Mouse (Mus musculus): ENCODE data around the gene Hpse. TPM values are rescaled to one million over a fixed set of nuclear protein-coding genes. Genes with fewer than 3 reads are reported as not detected.

The Hpse gene
- polyA plus RNA-seq, 1 experiment = not detected

DNA sequence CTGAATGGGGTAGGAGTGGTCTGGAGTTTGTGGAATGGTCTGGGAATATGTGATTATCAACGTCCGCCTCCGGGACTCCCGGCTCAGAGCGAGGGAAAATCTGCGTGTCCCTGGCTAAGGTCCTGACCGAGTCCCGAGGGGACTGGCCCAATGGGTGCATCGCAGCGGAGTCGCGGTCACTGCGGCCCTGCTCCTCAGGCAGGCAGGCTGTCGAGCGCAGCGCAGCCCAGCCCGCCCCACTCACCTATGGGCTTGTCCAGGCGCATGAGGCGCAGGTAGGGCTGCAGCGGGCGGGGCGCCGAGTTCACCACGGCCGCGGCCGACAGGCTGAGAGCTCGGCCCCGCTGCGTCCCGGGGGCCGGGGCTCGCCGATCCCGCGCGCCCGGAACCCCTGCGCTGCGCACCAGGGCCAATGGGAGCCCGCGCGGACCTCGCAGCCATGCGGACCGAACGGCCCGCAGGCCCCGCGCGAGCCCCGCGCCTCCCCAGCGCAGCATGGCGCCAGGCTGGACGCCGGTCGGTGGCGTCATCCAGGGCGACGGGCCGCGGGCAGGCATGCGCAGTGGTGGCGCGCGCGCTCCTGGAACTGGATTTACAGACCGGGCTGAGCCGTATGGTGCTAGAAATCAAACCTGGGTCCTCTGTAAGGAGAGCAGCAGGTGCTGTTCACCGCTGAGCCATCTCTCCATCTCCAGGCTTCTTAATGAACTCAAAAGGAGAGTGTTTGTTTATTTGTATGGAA lies 45.6 kb downstream of the Hpse start:
- TF ChIP-seq GATA1 (IDR thresholded peaks at IDR 0.05; ENCODE audit: low read length) (no peak), TAL1 (IDR thresholded peaks at IDR 0.05; ENCODE audit: low read length) (no peak)
- peak overlapping the region; percentile 83 for H3K4me3 ChIP-seq (replicated peaks)
- H3K36me3 ChIP-seq (ENCODE audit: control insufficient read depth) = peaks cover 8% of the 10 kb centered on the region
- H3K9me3 ChIP-seq (ENCODE audit: control insufficient read depth, low read length) = no peaks in the 10 kb centered on the region
- H3K4me1 ChIP-seq (ENCODE audit: control insufficient read depth) = peaks cover 32% of the 10 kb centered on the region
- no peaks in the 10 kb centered on the region for H3K27me3 ChIP-seq (ENCODE audit: control insufficient read depth)

DNA sequence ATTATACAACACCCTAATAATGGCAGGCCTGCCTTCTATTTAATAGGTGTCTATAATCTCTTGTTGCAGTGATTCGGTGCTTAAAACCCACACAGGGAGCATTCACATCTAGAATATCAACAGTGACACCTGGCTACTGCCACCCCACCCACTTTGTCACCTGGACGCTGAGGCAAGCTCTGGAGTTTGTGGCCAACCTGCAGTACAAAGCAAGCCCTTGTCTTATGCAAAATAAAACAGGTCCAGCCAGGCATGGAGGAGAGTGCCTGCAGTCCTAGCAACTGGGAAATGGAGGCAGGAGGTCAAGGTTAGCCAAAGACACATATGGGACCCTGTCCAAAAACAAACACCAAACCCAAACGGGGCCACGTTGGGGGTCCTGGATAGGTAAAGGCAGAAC lies 47.1 kb downstream of the Hpse start:
- Histone ChIP-seq H3K4me1 (ENCODE audit: control insufficient read depth) (peaks cover 32% of the 10 kb centered on the region), H3K4me3 (replicated peaks) (no peak overlapping the region), H3K9me3 (ENCODE audit: control insufficient read depth, low read length) (no peaks in the 10 kb centered on the region), H3K36me3 (ENCODE audit: control insufficient read depth) (peaks cover 16% of the 10 kb centered on the region), H3K27me3 (ENCODE audit: control insufficient read depth) (no peaks in the 10 kb centered on the region)
- TF ChIP-seq GATA1 (IDR thresholded peaks at IDR 0.05; ENCODE audit: low read length) (no peak), TAL1 (IDR thresholded peaks at IDR 0.05; ENCODE audit: low read length) (no peak)

GRCm38 (mm10) chr5:100671897-100672296 lies 47.6 kb downstream of the Hpse start:
- Histone ChIP-seq H3K36me3 (ENCODE audit: control insufficient read depth) (peaks cover 21% of the 10 kb centered on the region), H3K9me3 (ENCODE audit: control insufficient read depth, low read length) (no peaks in the 10 kb centered on the region), H3K4me1 (ENCODE audit: control insufficient read depth) (peaks cover 32% of the 10 kb centered on the region), H3K27me3 (ENCODE audit: control insufficient read depth) (no peaks in the 10 kb centered on the region), H3K4me3 (replicated peaks) (no peak overlapping the region)
- no peak for TF ChIP-seq TAL1 (IDR thresholded peaks at IDR 0.05; ENCODE audit: low read length)
- no peak for TF ChIP-seq GATA1 (IDR thresholded peaks at IDR 0.05; ENCODE audit: low read length)

GRCm38 (mm10) chr5:100671398-100671797 lies 48.1 kb downstream of the Hpse start:
- TF ChIP-seq GATA1 (IDR thresholded peaks at IDR 0.05; ENCODE audit: low read length) (no peak), TAL1 (IDR thresholded peaks at IDR 0.05; ENCODE audit: low read length) (no peak)
- peaks cover 32% of the 10 kb centered on the region for H3K4me1 ChIP-seq (ENCODE audit: control insufficient read depth)
- H3K36me3 ChIP-seq (ENCODE audit: control insufficient read depth) = peaks cover 23% of the 10 kb centered on the region
- no peaks in the 10 kb centered on the region for H3K27me3 ChIP-seq (ENCODE audit: control insufficient read depth)
- no peak overlapping the region for H3K4me3 ChIP-seq (replicated peaks)
- no peaks in the 10 kb centered on the region for H3K9me3 ChIP-seq (ENCODE audit: control insufficient read depth, low read length)

GRCm38 (mm10) chr5:100666965-100667364 lies 52.6 kb downstream of the Hpse start:
- TF ChIP-seq TAL1 (IDR thresholded peaks at IDR 0.05; ENCODE audit: low read length) (no peak), GATA1 (IDR thresholded peaks at IDR 0.05; ENCODE audit: low read length) (no peak)
- H3K27me3 ChIP-seq (ENCODE audit: control insufficient read depth) = no peaks in the 10 kb centered on the region
- H3K9me3 ChIP-seq (ENCODE audit: control insufficient read depth, low read length) = no peaks in the 10 kb centered on the region
- H3K4me1 ChIP-seq (ENCODE audit: control insufficient read depth) = peaks cover 6% of the 10 kb centered on the region
- H3K36me3 ChIP-seq (ENCODE audit: control insufficient read depth) = peaks cover 60% of the 10 kb centered on the region
- no peak overlapping the region for H3K4me3 ChIP-seq (replicated peaks)

DNA sequence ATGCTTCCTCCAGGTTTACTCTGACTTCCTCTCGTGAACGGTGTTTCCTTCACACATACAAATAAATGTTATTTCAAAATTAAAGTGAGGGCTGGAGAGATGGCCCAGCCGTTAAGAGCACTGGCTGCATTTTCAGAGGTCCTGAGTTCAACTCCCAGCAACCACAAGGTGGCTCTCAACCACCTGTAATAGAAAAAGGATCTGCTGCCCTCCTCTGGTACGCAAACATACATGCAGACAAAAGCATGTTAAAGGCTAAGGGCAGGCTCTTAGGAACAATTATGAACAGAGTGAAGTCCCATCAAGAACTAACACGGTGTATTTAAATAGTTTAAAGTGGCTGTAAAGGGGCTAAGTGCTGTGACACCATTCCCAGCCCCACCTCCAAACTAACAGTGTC lies 55.7 kb downstream of the Hpse start:
- H3K9me3 ChIP-seq (ENCODE audit: control insufficient read depth, low read length) = no peaks in the 10 kb centered on the region
- no peaks in the 10 kb centered on the region for H3K27me3 ChIP-seq (ENCODE audit: control insufficient read depth)
- TF ChIP-seq GATA1 (IDR thresholded peaks at IDR 0.05; ENCODE audit: low read length) = no peak
- TF ChIP-seq TAL1 (IDR thresholded peaks at IDR 0.05; ENCODE audit: low read length) = no peak
- no peak overlapping the region for H3K4me3 ChIP-seq (replicated peaks)
- peaks cover 71% of the 10 kb centered on the region for H3K36me3 ChIP-seq (ENCODE audit: control insufficient read depth)
- H3K4me1 ChIP-seq (ENCODE audit: control insufficient read depth) = no peaks in the 10 kb centered on the region; the same call in 1 of the 2 replicates

- H3K36me3 ChIP-seq (ENCODE audit: control insufficient read depth) = peaks cover 75% of the 10 kb centered on the region
- H3K4me3 ChIP-seq (replicated peaks) = no peak overlapping the region
- H3K4me1 ChIP-seq (ENCODE audit: control insufficient read depth) = peaks cover 3% of the 10 kb centered on the region
- TF ChIP-seq TAL1 (IDR thresholded peaks at IDR 0.05; ENCODE audit: low read length) = no peak
- TF ChIP-seq GATA1 (IDR thresholded peaks at IDR 0.05; ENCODE audit: low read length) = no peak
- H3K9me3 ChIP-seq (ENCODE audit: control insufficient read depth, low read length) = no peaks in the 10 kb centered on the region
- no peaks in the 10 kb centered on the region for H3K27me3 ChIP-seq (ENCODE audit: control insufficient read depth)
Observed at GRCm38 (mm10) chr5:100663011-100663410, 56.5 kb downstream of the Hpse start.

DNA sequence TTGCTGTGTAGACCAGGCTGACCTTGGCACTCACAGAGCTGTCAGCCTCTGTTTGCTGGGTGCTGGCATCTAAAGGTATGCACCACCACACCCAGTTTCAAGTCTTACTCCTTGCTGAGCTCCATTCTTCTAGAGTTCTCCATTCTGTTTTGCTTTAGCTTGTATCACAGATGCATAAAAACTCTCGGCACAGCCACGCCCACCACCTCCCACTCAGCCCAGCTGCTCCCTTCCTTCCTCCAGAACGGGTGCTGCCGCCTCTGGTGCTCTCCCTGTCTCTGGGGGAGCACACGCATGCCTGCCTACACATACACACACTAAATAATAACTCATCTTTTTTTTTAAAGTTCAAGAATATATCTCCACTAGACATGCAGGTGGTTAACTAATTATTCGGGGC lies 61.1 kb downstream of the Hpse start:
- Histone ChIP-seq H3K9me3 (ENCODE audit: control insufficient read depth, low read length) (no peaks in the 10 kb centered on the region), H3K4me1 (ENCODE audit: control insufficient read depth) (peaks cover 3% of the 10 kb centered on the region), H3K4me3 (replicated peaks) (no peak overlapping the region), H3K36me3 (ENCODE audit: control insufficient read depth) (peaks cover 74% of the 10 kb centered on the region), H3K27me3 (ENCODE audit: control insufficient read depth) (no peaks in the 10 kb centered on the region)
- TF ChIP-seq GATA1 (IDR thresholded peaks at IDR 0.05; ENCODE audit: low read length) (no peak), TAL1 (IDR thresholded peaks at IDR 0.05; ENCODE audit: low read length) (no peak)

GRCm38 (mm10) chr5:100656352-100656751 lies 63.2 kb downstream of the Hpse start:
- TF ChIP-seq TAL1 (IDR thresholded peaks at IDR 0.05; ENCODE audit: low read length) = no peak
- TF ChIP-seq GATA1 (IDR thresholded peaks at IDR 0.05; ENCODE audit: low read length) = no peak
- Histone ChIP-seq H3K36me3 (ENCODE audit: control insufficient read depth) (peaks cover 60% of the 10 kb centered on the region), H3K9me3 (ENCODE audit: control insufficient read depth, low read length) (no peaks in the 10 kb centered on the region), H3K4me3 (replicated peaks) (no peak overlapping the region), H3K27me3 (ENCODE audit: control insufficient read depth) (no peaks in the 10 kb centered on the region), H3K4me1 (ENCODE audit: control insufficient read depth) (peaks cover 3% of the 10 kb centered on the region)

Data from erythroblast, embryonic 14.5 days (primary cell).